Mouse (Mus musculus): ENCODE measurements around the gene P3h2. TPM values are rescaled to one million over a fixed set of nuclear protein-coding genes. Genes with fewer than 3 reads are reported as not detected.

Gene P3h2
- total RNA-seq, 2 experiments from 2014 or later, result 4.6 to 7.5 TPM

GRCm38 (mm10) chr16:26053631-26054030, 52.0 kb downstream of the P3h2 start:
- DNase-seq, result peak; percentile 25
- Histone ChIP-seq H3K27ac (peak overlapping the region; percentile 54; the same call in 1 of the 2 replicates), H3K4me3 (no peak overlapping the region)
- no peak for TF ChIP-seq CTCF (IDR thresholded peaks at IDR 0.05)
- intact Hi-C loops (cut with DNase I), result no loop called here

- DNase-seq, result no peak
- Histone ChIP-seq H3K4me3 (no peak overlapping the region), H3K27ac (peak overlapping the region; percentile 60)
- intact Hi-C loops (cut with DNase I), result no loop called here
- no peak for TF ChIP-seq CTCF (IDR thresholded peaks at IDR 0.05)
These were observed 56.0 kb downstream of the P3h2 start for GRCm38 (mm10) chr16:26049393-26050087.

- intact Hi-C loops (cut with DNase I), result no loop called here
- TF ChIP-seq CTCF (IDR thresholded peaks at IDR 0.05), result no peak
- peak overlapping the region; percentile 25 for H3K27ac ChIP-seq
- DNase-seq, result no peak
- no peak overlapping the region for H3K4me3 ChIP-seq
These were observed 57.7 kb downstream of the P3h2 start for GRCm38 (mm10) chr16:26047870-26048269.

- H3K27ac ChIP-seq, result peak overlapping the region; percentile 25; the same call in 1 of the 2 replicates
- no peak for TF ChIP-seq CTCF (IDR thresholded peaks at IDR 0.05)
- H3K4me3 ChIP-seq, result no peak overlapping the region
- DNase-seq, result no peak
- intact Hi-C loops (cut with DNase I), result no loop called here
These were observed 58.2 kb downstream of the P3h2 start for GRCm38 (mm10) chr16:26047396-26047795.

- H3K4me3 ChIP-seq, result no peak overlapping the region; the same call in 1 of the 2 replicates
- peak overlapping the region; percentile 61 for H3K27ac ChIP-seq
- no peak for DNase-seq
- no peak for TF ChIP-seq CTCF (IDR thresholded peaks at IDR 0.05)
- intact Hi-C loops (cut with DNase I), result no loop called here
These were observed 63.7 kb downstream of the P3h2 start for GRCm38 (mm10) chr16:26041929-26042303.

GRCm38 (mm10) chr16:26041021-26041928, 64.3 kb downstream of the P3h2 start:
- no peak for TF ChIP-seq CTCF (IDR thresholded peaks at IDR 0.05)
- intact Hi-C loops (cut with DNase I), result no loop called here
- H3K27ac ChIP-seq, result peak overlapping the region; percentile 61
- peak overlapping the region; percentile 32 for H3K4me3 ChIP-seq
- peak; percentile 57 for DNase-seq

- Histone ChIP-seq H3K4me3 (no peak overlapping the region), H3K27ac (no peak overlapping the region)
- DNase-seq, result peak; percentile 17
- TF ChIP-seq CTCF (IDR thresholded peaks at IDR 0.05), result no peak
- intact Hi-C loops (cut with DNase I), result no loop called here
These were observed 66.3 kb downstream of the P3h2 start for GRCm38 (mm10) chr16:26039320-26039719.

GRCm38 (mm10) chr16:26035525-26035924, 70.1 kb downstream of the P3h2 start:
- intact Hi-C loops (cut with DNase I), result no loop called here
- DNase-seq, result no peak
- no peak for TF ChIP-seq CTCF (IDR thresholded peaks at IDR 0.05)
- Histone ChIP-seq H3K27ac (peak overlapping the region; percentile 58), H3K4me3 (peak overlapping the region; percentile 13; the same call in 1 of the 2 replicates)

- DNase-seq, result no peak
- intact Hi-C loops (cut with DNase I), result no loop called here
- Histone ChIP-seq H3K4me3 (peak overlapping the region; percentile 13; the same call in 1 of the 2 replicates), H3K27ac (peak overlapping the region; percentile 58)
- no peak for TF ChIP-seq CTCF (IDR thresholded peaks at IDR 0.05)
These were observed 70.5 kb downstream of the P3h2 start for GRCm38 (mm10) chr16:26035079-26035478.

- Histone ChIP-seq H3K4me3 (no peak overlapping the region), H3K27ac (no peak overlapping the region)
- no peak for DNase-seq
- intact Hi-C loops (cut with DNase I), result loop anchor here (5.0 kb wide), 1 partner anchor 78 kb away; the partner anchor contains the start of gene P3h2
- TF ChIP-seq CTCF (IDR thresholded peaks at IDR 0.05), result no peak
These were observed 76.1 kb downstream of the P3h2 start for GRCm38 (mm10) chr16:26029424-26030012.

- no peak overlapping the region for H3K27ac ChIP-seq
- no peak for DNase-seq
- intact Hi-C loops (cut with DNase I), result loop anchor here (5.0 kb wide), 1 partner anchor 81 kb away; the partner anchor contains the start of gene P3h2
- no peak for TF ChIP-seq CTCF (IDR thresholded peaks at IDR 0.05)
- no peak overlapping the region for H3K4me3 ChIP-seq
These were observed 79.2 kb downstream of the P3h2 start for GRCm38 (mm10) chr16:26026416-26026815.

GRCm38 (mm10) chr16:26024543-26024942, 81.0 kb downstream of the P3h2 start:
- H3K4me3 ChIP-seq, result no peak overlapping the region
- TF ChIP-seq CTCF (IDR thresholded peaks at IDR 0.05), result no peak
- intact Hi-C loops (cut with DNase I), result loop anchor here (2.0 kb wide), 1 partner anchor 174 kb away; no protein-coding TSS in a partner anchor
- DNase-seq, result no peak
- H3K27ac ChIP-seq, result peak overlapping the region; percentile 51; the same call in 1 of the 2 replicates

Data from gastrocnemius, adult 2 months (tissue).